Mouse (Mus musculus): ENCODE data around the gene 1810010D01Rik.

The 1810010D01Rik gene

DNA sequence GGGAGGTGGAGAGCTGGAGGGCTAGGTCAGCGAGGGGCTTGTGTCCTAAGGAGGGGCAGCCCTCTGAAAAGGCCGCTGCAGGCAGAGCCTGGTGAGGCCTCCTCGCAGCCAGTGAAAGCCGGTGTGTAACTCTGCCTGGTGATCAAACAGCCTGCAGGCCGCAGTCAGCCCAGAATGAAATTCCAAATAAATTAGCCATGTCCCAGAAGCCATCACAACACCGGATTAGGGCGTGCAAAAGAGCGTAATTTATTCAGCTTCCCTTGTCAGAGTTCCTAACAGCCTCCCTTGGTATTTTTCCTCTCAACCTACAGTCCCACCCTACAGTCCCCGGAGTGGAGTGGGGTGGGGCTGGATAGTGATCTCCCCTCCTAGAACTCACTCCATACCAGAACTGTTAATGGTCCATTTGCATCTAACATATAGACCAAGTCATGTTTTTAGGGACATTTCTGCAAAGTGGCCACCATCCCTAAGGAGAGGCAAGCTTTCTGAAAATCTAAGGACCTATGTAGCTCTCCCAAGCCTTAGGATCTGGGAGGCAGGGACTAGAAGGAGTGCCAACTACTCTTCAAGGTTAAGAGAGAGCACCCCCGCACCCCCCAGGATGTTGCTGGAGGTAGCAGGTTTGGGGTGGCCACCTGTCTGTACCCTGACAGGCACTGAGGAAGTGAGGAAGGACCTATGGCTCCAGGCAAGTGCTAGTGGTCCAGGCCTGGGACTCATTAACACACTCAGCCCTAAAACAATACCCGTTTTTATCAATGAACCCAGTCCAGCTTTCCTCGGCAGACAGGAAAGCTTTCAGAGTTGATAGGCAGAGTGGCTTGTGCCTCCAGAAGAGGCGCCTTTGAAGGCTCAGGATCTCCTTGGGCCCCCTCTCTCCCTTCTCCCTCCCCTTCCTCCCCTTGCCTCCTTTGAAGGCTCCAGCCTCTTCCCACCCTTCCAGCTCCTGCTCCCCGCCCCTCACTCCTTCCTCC is 4.1 kb upstream of the 1810010D01Rik start:
- DNase-seq: no peak

DNA sequence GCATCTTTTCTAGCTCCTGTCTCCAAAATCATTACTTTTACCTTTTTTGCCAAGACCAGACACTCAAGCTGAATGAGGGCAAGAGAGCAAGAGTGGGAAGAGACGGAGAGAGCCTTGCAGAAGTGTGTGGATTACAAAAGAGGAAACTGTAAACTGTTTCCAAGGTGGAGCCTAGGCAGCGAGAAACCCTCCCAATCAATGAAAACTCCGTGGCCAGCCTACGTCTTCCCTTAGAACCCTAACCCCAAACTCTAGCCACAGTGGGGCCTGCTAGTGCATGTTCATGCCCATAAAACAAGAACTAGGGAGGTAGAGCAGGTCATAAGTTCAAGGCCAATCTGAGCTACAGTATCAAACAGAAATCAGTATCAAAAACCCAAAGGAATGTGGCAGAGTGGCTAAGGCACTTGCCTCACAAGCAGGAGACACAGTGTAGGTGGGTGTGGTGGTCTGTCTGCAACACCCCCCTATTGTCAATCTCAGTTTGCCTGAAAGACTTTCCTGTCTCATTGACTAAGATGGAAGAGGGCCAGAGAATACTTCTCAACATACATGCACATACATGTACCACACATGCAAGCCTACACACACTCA is 2.7 kb upstream of the 1810010D01Rik start:
- no peak for DNase-seq

DNA sequence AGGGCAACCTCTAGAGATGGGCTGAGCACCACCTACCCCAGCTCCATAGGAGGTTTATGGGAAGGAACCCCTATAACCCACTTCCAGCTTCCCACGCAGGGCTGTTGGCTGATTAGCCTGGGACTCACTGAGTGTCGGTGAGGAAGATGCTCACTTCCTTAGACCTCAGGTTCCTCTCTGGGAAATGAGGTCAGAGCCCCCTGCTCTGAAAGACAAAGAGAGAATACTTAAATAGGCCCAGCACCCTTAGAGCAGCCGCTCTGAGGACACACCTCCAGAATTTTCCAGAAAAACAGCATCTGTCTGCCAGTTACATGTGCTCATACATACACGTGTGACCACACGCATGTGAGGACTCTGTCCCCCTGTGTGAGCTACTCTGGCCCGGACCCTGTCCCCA is 1.1 kb downstream of the 1810010D01Rik start:
- no peak for DNase-seq

DNA sequence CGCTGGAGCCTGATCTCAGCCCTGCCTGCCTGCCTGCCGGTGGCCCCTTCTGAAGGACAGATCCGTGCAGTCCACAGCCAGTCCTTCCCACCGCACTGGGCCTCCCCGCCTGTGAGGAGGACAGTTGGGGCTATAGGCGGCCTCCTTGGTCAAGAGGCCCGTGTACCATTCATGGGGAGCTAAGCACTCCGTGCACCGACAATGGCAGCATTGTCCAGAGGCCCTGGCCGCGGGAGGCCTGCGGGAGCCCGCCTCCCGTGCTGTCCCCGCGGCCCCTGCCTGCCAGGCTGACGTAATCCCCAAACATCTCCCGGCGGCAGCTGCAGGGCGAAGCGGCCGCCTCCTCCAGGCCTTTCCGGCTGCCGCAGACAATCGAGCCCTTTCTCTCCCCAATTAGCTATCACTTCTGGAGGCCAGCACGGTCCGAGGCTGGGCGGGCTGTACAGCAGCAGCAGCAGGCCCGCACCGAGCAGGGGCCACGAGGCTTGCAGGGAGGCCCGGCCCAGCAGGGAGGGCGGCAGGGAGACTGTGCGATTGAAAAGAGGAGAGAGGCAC is 1.8 kb downstream of the 1810010D01Rik start:
- DNase-seq: peak; percentile 73

DNA sequence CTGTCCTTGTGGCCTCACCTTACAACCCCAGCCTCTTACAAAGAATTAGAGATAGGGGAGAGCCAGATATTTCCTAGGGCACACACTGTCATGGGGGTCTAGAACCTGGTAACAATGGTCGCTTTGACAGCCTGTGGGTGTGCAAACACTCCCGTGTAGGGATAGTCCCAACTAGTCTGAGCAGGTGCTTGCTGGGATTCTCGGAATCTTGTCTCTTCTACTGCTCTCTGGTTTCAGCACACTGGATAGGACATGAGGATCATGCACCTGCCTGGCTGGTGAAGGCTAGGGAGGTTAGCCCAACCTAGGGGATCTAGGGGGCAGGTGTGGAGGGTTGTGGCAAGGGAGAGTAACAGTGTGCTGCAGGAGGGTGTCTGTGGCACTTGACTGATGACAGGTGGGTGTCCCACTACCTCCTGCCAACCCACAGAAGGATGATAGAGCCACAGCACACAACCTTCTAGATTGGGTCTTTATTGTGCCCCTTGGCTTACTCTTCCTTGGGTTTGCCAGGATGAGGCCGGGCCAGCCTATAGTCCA is 2.5 kb downstream of the 1810010D01Rik start:
- no peak for DNase-seq

DNA sequence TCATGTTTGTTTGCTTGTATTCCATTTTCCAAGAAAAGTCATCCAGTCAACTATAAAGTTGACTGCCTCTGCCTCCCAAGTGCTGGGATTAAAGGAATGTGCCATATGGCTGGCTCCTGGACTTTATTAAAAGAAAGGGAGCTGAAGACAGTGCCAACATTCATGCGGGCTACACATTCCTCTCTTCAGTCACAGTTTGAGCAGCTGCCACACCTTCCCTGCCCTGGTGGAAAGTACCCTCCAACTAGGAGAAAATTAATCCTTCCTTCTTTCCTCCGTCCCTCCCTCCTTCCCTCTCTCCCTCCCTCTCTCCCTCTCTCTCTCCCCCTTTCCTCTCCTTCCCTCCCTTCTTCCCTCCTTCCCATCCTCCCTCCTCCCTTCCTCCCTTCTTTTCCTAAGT is 8.2 kb downstream of the 1810010D01Rik start:
- DNase-seq: no peak

DNA sequence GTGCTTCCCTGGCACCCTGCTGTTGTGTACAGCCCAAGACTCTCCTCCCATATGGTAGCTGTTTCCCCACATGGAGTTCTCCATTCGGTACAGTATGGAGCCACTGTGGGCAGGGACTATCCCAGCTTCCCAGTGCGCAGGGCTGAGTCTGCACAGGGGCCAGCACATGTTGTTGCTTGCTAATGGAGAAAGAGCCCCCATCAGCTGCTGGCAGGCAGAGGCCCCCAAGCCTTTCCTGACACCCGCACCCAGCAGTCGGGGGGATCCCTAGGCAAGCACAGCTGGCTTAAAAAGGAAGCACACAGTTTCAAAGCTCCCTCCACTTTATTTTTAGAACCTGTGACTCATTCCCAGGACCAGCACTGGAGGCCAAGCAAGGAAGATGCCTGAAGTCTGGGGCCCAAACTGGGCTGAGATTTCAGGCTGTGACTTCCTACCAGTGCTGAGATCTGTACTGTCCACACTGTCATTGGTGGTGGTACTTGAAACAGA is 9.7 kb downstream of the 1810010D01Rik start:
- peak; percentile 13 for DNase-seq

DNA sequence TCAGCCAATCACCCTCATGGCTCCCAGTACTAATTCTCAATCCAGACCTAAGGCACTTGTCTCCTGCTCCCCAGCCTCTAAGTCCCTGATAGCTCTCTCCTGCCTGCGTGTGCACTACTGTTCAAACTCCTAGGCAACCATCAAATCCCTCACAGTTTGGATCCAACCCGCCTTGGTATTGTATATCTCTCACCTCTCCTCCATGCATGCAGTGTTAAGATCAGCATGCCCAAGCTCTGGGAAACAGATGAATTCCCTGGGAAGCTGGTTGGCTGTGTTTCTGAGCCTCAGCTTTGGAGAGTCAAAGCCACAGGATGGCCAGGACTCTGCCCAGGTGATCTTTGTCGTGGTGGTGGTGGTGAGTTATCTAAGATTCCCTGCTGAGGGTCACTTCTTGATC is 10.2 kb downstream of the 1810010D01Rik start:
- no peak for DNase-seq

DNA sequence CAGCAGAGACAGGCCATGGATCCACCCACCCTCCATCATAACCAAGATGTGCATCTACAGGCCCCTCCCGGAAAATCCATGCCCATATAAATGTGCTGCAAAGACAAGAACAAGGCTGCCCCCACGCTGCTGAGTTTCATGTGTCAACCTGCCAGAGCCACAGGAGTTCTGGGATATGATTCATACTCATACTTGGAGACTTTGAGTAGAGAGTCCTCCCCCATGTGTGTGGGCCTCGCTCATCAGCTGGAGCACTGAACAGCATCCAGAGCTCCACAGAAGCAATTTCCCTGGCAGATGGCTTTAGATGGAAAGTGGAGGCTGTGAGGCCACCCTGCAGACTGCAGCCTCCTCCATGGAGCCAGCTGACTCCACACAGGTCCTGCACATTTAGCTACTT is 10.9 kb downstream of the 1810010D01Rik start:
- DNase-seq: peak; percentile 31

DNA sequence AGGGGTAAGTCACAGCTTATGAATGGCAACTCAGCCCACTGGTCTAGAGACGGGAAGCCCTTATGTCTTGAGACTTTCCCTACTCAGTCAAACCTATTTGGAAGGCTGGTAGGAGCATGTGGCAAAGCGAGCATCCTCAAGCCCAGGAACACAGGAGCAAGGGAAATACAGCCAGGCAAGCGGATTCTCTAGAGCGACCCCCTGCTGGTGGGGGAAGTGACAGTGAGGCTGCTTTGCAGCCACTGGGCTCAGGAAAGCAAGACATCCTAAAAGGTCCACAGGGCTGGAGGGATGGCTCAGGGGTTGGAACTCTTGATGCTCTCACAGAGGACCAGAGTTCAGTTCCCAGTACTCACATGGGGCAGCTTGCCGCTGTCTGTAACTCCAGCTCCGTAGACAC is 11.6 kb downstream of the 1810010D01Rik start:
- peak; percentile 25 for DNase-seq

DNA sequence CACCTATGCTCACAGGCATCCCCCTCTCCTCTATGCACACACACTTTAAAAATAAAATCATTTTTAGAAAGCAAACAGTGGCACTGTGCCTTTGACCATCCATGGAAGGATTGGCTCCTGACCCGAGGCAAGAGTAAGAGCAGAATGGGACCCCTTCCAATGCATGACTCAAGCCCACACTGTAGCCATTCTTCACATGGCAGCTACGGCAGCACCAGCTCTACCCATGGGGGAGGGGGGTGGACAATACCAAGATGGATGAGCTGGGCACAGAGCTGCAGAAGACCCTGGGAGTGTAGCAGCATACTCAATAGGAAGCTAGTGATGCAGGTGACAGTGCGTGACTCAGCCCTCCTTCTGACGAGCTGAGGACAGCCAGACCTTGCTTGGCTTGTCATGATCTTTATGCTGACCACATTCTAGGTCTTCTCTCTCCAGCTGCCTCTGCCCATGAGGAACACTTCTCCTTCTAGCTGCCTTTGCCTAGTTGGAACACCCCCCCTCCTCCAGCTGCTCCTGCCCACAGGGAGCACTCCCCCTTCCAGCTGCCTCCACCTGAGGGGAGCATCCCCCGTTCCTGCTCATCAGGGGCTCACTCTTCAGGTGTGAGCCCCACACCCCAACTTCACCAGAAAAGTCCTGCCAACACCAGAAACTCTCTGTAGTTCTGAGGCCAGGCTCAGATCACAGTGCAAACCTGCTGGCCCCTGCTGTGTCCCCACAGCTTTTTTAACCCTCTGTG is 12.6 kb downstream of the 1810010D01Rik start:
- peak; percentile 29 for DNase-seq

DNA sequence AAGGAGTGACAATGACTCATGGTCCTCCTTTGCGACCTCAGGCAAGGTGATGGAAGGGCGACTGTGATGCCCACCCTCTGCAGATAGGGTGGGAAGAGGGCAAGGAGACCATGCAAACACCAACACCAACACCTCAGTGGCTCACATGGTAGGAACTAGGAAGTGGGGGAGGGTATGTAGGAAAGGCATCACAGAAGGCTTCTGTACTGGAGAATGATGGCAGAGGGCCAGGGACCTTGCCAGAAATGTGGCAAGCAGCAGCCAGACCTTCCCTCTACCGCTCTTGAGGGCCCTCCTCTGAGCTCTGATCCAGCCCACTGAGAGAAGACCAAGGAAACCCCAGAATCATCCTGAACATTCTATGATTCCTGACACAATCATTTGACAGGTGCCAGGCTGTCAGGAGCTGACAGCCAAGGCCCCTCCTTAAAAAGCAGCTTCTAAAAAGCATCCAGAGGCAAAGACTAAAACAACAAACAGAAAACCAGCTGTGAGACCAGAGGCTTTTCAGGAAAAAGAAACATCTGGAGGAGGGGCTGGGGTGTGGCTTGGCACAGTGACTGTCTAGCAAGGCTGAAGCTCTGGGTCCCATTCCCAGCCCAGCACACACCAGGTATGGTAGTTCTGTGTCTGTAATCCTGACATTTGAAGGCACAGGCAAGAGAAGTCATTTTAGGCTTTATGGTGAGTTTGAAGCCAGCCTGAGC is 13.3 kb downstream of the 1810010D01Rik start:
- peak; percentile 46 for DNase-seq

DNA sequence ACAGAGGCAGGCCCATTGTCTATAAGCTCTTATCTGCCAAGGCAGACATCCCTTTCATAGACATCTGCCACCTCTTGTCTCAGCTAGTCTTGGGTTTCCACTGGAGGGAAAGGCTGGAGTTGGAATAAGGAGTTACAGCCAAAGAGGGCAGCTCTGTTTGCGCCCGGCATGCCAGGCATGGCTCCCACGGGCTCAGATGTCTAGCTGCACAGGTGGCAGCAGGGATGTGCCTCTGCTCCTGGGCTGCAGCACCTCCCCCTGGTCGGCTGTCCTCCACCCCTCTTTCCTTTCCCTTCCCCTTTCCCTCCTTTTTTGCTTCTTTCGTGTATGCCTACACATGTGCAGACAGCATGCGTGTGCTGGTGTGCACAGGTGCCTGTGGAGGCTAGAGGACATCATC is 15.1 kb downstream of the 1810010D01Rik start:
- DNase-seq: no peak

DNA sequence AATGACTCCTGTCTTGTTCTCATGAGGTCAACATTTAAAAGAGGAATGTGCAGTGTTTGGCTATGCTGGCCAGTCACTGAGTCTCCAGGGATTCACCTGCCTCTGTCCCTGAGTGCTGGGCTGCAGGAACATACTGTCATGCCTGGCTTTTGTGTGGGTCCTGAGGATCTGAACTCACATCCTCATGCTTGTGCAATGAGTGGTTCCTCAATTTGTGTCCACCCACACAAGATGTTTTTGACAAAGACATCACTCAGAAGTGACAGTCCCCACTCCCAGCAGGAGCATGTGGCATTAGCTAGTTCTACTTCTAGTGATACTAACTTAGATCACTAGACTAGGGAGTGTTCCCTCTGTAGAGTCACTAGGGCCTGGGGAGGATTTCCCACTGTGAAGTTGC is 17.4 kb downstream of the 1810010D01Rik start:
- DNase-seq: no peak

DNA sequence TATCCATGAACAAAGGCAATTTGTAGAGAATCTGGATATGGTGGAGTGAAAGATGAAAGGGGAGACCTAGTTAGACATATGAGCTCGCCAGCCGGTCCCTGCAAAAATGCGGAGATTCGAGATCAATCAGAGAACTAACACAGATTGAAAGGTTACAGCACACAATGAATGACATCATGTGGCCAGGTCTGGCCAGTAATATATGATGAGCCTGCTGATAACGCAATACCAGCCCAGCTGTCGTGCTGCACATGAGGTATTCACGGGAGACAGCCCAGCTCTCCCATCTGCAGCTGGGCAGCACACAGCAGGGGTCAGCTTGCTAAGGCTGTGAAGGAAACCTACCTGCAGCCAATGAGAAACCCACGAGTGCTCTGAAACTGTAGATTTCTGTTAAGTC is 18.6 kb downstream of the 1810010D01Rik start:
- DNase-seq: no peak

DNA sequence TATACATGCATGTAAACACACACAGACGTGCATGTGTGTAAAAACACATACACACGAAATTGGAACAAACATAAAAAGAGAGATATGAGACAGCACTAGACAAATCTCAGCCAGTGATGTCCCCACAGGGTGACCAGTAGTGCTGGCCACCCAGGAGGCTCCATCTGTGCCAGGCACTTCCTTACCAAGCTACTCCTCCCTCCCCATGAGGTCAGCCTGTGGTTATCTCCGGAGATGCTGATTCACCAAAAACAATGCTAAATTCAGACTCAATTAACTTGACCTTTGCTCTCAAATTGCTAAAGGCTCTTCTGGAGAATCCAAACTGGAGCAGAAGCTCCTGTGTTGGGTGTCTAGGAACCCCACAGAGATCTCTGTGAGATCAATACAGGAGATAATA is 20.1 kb downstream of the 1810010D01Rik start:
- no peak for DNase-seq

DNA sequence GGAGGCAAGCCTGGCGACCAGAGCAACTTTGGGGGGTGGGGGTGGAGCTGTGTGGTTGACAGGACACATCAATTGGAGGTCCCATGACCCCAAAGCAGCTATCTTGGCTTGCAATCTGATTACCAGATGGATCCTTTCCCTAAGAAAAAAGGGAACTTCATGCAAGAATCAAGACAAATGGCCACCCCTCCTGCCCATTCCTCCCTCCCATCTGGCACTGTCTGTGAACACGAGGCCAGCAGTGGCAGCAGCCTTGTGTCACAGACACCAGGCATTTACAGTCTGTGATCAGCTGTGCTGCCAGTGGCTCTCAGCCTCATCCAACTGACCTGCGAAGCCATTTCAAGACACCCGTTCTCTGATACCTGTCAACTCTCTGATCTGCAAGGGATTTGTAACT is 25.5 kb downstream of the 1810010D01Rik start:
- no peak for DNase-seq

DNA sequence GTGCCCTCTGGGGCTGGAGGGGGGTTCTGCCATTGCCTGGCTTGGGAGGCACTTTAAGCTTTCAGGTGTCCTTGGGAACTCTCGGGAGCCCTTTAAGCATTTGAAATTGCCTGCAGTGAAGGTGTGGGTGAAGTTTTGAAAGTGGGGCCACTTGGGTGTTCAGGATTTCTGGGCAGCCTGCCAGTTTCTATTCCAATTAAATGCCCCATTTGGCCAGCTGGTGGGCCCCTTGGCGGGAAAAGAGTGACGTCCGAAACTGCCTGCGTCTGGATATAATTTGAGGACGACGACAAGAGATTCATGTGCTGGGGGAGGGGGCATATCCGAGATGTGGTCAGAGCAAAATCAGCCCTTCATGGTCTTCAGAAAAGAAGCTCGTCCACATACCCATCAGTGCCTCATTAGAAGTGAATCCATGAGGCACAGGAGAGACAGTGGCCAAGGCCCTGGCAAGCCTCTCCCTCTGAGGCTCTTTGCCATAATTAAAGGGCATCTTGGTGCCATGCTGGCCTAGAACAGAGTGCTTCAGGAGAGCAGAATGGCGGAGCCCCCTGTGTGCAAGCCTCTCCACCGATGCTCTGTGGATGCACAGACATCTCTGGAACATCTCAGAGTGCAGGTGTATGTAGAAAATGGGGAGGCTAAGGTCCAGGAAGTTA is 26.4 kb downstream of the 1810010D01Rik start:
- no peak for DNase-seq

DNA sequence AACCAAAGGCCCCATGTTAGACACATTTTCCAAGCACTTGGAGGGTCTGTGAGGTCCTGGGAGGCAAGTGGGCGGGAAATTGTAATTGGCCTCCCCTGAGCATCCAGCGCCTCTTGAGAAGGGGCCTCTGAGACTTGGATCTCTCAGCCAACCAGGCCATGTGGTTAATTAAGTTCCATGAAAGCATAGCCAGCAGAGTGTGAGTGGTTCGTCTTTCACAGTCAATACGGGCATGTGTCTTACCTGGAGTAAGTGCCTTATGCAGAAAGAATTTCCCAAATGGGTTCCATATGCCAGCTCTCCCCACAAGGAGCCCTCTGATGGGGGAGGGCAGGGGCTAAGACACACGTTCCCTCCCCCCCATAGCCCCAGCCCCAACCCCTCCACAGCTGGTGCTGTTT is 28.2 kb downstream of the 1810010D01Rik start:
- DNase-seq: no peak

DNA sequence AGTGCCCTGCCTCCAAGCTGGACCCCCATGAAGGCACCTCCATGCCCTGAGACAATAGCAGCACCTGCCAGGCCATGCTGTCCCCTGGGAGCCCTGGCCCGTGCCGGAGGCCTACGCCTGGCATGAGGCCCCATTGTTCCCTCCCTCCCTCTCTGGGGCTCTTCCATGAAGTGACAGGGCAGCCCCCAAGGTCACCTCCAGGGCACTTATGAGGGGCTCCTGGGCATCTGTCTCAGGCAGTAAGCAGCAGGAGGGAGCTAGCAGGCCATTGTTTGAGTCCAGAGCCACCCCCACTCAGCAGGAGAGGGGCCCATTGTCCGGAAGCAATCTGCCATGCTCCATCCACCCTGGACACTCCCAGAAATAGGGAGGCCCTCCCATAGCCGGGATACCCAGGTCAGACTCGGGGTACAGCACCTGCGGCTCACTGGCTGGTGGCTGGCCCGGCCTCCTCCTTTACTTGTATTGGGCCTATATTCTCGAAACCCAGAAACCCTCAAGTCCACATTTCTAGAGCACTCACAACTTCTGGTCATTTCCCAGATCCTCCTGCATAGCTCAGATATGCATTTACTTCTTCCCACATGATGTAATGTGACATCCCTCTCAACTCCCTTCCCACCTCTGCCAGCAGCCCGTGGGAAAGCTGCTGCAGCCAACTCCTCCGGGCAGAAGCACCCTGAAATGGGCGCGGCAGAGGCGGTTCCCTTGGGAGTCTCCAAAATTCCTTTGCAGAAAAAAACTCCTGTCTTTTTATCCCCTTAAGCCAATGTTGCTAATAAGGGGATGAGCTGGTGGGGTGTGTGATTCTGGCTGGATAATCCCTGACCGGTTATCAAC is 30.9 kb downstream of the 1810010D01Rik start:
- DNase-seq: no peak

DNA sequence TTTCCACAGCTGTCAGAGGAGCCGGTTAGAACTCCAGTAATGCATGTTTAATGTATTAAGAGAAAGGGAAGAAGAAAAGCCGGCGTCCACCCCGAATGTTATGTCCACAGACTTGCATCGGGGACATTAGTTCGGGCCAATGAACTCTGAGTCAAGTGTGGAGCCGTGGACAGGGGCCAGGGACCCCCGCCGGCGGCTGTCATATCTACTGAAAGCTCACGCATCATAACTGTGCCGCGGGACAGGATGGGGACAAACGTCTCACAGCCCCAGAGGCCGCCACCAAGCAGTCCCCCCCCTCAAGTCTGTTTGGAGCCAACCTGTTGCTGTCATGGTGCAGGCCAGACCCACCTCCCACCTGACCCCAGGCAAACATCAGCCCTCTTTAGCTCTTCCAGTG is 34.4 kb downstream of the 1810010D01Rik start:
- DNase-seq: no peak
